Mouse (Mus musculus): Measurements from ENCODE around the gene Rrm1.
A peak's percentile ranks its signal among the peaks of the same experiment; 100 is the strongest.
"Not testable (repeated sequence)": the region's sequence is repeated elsewhere in the genome, so short reads cannot be mapped to it uniquely, and the experiment has no call there.

The Rrm1 gene

GRCm38 (mm10) chr7:102441657-102442391 is at the start of gene Rrm1:
TSS of gene Rrm1 (plus strand) at chr7:102441695.
- DNase-seq (ENCODE audit: low read depth, low spot score), result peak; percentile 93

DNA sequence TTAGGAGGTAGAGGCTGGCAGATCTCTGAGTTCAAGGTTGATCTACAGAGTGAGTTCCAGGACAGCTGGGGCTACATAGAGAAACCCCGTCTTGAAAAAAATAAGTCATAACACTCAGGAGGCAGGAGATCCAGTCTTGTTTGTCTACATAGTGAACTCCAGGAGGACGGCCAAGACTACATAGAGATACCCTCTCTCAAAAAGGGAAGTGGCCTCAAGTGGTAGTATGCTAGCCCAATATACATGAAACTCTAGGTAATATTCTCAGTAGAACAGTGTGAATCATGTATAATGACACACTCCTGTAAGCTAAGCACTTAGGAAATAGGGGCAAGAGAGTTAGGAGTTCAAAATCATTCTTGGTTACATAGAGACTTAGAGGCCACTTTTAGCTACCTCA is 47.6 kb upstream of the Rrm1 start:
- no peak for DNase-seq (ENCODE audit: low read depth, low spot score)

GRCm38 (mm10) chr7:102395894-102396293 is 45.6 kb upstream of the Rrm1 start:
- DNase-seq (ENCODE audit: low read depth, low spot score), result no peak

DNA sequence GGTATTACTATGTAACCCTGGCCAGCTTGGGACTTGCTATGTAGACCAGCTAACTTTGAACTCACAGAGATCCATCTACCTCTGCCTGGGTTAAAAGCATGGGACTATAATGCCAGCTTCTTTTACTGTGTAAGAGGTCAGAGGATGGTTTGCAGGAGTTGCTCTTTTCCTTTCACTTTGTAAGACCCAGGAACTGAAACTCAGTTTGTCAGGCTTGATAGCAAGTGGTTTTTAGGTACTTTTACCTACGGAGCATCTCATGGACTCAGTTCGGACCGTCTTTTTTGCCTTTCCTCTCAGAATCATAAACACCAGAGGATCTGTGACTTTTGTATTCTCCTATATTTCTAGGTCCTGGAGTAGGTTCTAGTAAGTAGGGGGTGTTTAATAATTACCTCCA is 45.2 kb upstream of the Rrm1 start:
- no peak for DNase-seq (ENCODE audit: low read depth, low spot score)

- DNase-seq (ENCODE audit: low read depth, low spot score), result no peak
These were observed 42.2 kb upstream of the Rrm1 start for GRCm38 (mm10) chr7:102399180-102399731.

GRCm38 (mm10) chr7:102404118-102404517 is 37.4 kb upstream of the Rrm1 start:
- DNase-seq (ENCODE audit: low read depth, low spot score), result no peak

GRCm38 (mm10) chr7:102407440-102407839 is 34.1 kb upstream of the Rrm1 start:
- DNase-seq (ENCODE audit: low read depth, low spot score), result no peak

GRCm38 (mm10) chr7:102415272-102415671 is 26.2 kb upstream of the Rrm1 start:
- DNase-seq (ENCODE audit: low read depth, low spot score), result not testable (repeated sequence)

GRCm38 (mm10) chr7:102415841-102416240 is 25.7 kb upstream of the Rrm1 start:
- peak; percentile 43 for DNase-seq (ENCODE audit: low read depth, low spot score)

GRCm38 (mm10) chr7:102417398-102417797 is 24.1 kb upstream of the Rrm1 start:
- DNase-seq (ENCODE audit: low read depth, low spot score), result peak; percentile 47

DNA sequence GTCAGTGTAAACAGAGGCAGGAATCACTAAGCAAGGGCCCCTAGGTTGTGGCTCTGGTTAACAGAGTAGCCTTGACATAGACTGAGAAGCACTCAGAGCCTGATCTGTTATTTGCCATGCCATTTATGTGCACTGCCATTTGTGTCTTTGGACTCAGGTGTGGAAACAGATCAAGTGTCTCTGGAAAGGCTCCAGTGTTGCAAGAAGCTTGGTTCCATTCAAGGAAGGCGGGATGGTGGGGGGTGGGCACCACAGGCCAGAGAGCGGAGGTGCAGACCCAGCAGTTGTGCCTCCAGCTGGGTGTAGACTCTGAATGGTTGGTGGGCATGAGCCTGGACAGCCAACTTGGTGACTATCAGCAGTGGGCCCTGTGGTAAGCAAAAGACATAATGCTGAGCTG is 19.5 kb upstream of the Rrm1 start:
- DNase-seq (ENCODE audit: low read depth, low spot score), result no peak

DNA sequence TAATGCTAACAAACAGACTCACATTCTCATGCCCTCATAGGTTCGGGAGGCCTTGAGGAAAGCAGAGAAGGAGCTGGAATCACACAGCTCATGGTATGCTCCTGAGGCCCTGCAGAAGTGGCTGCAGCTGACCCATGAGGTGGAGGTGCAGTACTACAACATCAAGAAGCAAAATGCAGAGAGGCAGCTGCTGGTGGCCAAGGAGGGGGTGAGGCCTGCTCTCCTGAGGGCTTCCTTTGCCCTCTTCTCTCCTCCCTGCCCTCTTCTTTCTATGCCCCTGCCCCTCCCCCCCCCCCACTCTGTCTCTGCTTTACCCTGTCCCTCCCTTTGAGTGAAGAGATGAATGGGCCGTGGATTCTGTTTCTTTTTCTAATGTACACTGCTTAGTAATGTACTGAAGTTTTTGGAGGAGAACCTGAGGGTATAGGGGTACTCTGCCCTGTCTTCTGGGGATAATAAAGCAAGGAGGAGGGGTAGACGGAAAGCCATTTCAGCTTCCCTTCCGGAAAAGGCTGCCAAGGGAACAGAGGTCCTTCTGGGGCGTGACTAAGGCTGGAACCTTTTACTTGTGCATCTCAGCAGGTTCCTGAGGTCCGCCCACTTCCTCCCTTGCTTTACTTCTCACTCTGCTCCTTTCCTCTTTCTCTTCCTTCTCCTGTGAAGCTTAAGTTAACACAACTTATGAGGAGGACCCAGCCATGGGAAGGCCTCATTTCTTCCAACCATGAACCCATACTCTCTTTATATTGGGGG is 15.4 kb upstream of the Rrm1 start:
- no peak for DNase-seq (ENCODE audit: low read depth, low spot score)

GRCm38 (mm10) chr7:102434344-102434743 is 7.2 kb upstream of the Rrm1 start:
- DNase-seq (ENCODE audit: low read depth, low spot score), result no peak

DNA sequence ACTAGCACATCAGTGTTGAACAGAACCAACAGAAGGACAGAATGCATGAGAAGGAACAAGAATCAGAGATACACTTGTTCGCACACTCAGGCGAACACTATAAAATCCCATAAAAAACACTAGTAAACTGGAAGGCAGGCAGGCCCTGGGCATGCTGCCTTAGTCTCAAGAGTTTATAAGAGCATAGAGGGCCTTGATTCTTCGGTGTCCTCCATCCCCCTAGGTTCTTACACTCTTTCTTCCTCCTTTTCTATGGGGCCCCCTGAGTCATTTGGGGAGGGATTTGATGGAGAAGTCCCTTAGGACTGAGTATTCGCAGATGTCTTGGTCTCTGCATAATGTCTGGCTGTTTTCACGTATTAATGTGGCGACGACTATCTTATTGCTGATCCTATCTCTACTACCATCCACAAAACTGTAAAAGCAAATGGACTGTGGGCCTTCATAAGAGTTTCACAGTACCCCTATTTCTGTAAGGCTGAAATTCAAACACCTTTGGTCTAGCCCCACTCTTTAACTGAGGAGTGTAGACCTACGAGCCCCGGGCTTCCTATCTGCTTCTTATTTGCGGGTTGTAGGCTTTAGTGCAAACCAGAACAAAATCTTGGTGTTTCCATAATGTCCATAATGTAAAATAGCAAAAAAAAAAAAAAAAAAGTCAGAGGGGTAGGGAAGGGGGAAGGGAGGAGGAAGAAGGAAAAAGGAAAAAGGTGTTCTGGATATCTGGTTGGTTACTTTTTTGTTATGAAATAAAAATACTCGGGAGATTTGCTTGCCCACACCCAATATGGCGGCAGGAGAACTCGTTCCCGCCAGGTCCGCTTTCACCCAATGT is 456 bp upstream of the Rrm1 start:
- DNase-seq (ENCODE audit: low read depth, low spot score), result no peak

DNA sequence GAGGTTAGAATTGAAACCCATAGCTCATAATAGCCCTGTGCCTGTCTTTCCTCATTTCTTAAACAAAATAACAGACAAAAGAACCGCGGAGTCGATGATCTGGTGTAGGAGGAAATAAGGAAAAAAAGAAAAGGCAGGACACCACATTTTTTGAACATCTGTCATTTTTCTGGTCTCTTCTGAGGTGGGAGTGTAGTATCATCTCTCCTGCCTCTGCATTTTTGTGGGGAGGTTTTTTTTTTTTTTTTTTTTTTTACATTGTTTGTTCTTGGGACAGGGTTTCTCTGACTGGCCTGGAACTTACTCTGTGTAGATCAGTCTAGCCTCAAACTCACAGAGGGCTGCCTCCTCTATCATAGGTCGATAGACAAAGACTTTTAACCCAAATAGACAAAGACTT is 937 bp downstream of the Rrm1 start:
- DNase-seq (ENCODE audit: low read depth, low spot score), result no peak

- DNase-seq (ENCODE audit: low read depth, low spot score), result no peak
These were observed 2.8 kb downstream of the Rrm1 start for GRCm38 (mm10) chr7:102444301-102444700.

DNA sequence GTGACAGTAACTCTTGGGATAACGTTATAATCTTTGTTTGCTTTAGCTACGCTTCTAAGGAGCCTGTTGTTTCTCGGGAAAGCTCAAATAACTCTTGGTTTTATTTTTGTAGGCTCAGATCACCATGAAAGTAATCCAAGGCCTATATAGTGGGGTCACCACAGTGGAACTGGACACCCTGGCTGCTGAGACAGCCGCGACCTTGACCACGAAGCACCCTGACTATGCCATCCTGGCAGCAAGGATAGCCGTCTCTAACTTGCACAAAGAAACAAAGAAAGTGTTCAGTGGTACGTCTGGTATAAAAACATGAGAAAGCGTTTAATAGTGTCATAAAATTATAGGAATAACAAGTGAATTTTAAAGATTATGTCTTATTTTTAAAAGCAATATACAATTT is 4.9 kb downstream of the Rrm1 start:
- no peak for DNase-seq (ENCODE audit: low read depth, low spot score)

GRCm38 (mm10) chr7:102458618-102459380 is 17.3 kb downstream of the Rrm1 start:
- DNase-seq (ENCODE audit: low read depth, low spot score), result no peak

DNA sequence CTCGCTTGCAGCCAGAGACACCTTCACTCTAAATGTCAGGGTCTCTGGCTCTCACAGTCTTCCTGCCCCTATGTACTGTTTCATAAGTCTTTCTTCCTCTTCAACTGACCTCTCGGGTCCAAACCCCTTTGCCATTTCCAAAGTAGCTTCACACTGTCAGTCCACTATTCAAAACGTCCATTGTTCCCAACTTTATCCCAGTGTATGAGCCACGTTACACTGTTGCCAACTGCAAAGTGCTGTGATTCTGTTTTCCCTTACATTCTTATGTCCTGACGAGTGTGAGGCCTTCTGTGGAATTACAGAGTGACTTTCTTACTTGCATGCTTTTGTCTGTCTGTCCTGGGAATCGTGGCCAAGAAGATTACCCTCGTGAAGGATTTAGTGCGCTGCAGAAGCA is 26.1 kb downstream of the Rrm1 start:
- DNase-seq (ENCODE audit: low read depth, low spot score), result no peak

GRCm38 (mm10) chr7:102472675-102473074 is 31.2 kb downstream of the Rrm1 start:
- DNase-seq (ENCODE audit: low read depth, low spot score), result no peak

GRCm38 (mm10) chr7:102476601-102477000 is 35.1 kb downstream of the Rrm1 start:
- DNase-seq (ENCODE audit: low read depth, low spot score), result no peak
